7 mouse cellular contexts compared by ENCODE assay signal in the genomic region with DNA sequence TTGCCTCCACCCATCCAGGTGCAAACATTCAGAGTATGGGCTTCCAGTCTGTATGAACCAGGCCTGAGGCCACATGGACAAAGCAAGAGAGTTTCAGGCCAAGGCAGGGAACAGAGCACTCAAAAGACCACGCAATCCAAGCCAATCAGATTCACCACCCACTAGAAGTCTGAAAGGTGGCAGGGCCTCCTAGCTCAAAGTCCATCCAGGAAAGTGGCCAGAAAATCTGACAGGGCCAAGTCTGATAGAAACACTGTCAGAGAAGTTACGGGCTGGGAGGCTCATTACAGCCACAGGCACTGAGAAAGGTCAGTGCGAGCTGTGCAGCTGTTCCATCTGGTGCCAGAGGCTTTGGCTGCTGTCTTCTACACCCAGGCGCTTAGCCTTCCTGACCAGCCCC. TPM values are rescaled to one million over a fixed set of nuclear protein-coding genes. Genes with fewer than 3 reads are reported as not detected.
DNase-seq lines count a peak whose midpoint lies in the region; ATAC-seq lines count a peak whose summit lies in the region.

No protein-coding gene starts in this region.

- ATAC-seq in embryonic facial prominence, embryonic 14.5 days (ENCODE audit: low read depth), result 0 out of 2 replicates have a peak, but pooled peaks have one; percentile 0
- ATAC-seq in heart, embryonic 15.5 days (replicated peaks; ENCODE audit: insufficient number of reproducible peaks, insufficient read depth, low FRiP score, low read depth), result no peak
- peak; percentile 0; the same call in 1 of the 2 replicates for ATAC-seq in midbrain, embryonic 14.5 days (ENCODE audit: low FRiP score, low TSS enrichment)
- no peak for ATAC-seq in activated CD4-positive, CD25-positive, alpha-beta regulatory T cell, adult 4 months

- peak overlapping the region; percentile 76 for H3K4me2 ChIP-seq in embryonic facial prominence, embryonic 14.5 days (ENCODE audit: low read depth, low read length)
- peak overlapping the region; percentile 84 for H3K4me2 ChIP-seq in heart, embryonic 15.5 days
- H3K4me2 ChIP-seq in midbrain, embryonic 14.5 days (ENCODE audit: low read length), result peak overlapping the region; percentile 68

- no peaks in the 10 kb centered on the region for H3K36me3 ChIP-seq in embryonic facial prominence, embryonic 14.5 days (ENCODE audit: control insufficient read depth, insufficient read depth, low read length)
- no peaks in the 10 kb centered on the region for H3K36me3 ChIP-seq in heart, embryonic 15.5 days
- no peaks in the 10 kb centered on the region for H3K36me3 ChIP-seq in midbrain, embryonic 14.5 days (ENCODE audit: control insufficient read depth, insufficient read depth, low read length)

- H3K27me3 ChIP-seq in embryonic facial prominence, embryonic 14.5 days (replicated peaks; ENCODE audit: control insufficient read depth, insufficient read depth, low read length), result no peaks in the 10 kb centered on the region
- H3K27me3 ChIP-seq in heart, embryonic 15.5 days, result no peaks in the 10 kb centered on the region
- no peaks in the 10 kb centered on the region for H3K27me3 ChIP-seq in midbrain, embryonic 14.5 days (ENCODE audit: control insufficient read depth, insufficient read depth, low read length)

- peak overlapping the region; percentile 92 for H3K4me3 ChIP-seq in embryonic facial prominence, embryonic 14.5 days (ENCODE audit: low read depth, low read length)
- peak overlapping the region; percentile 98 for H3K4me3 ChIP-seq in heart, embryonic 15.5 days
- H3K4me3 ChIP-seq in midbrain, embryonic 14.5 days (replicated peaks; ENCODE audit: low read depth, low read length), result peak overlapping the region; percentile 91

- H3K9ac ChIP-seq in embryonic facial prominence, embryonic 14.5 days (ENCODE audit: low read depth, low read length), result peak overlapping the region; percentile 98
- H3K9ac ChIP-seq in heart, embryonic 15.5 days, result peak overlapping the region; percentile 99; the same call in 1 of the 2 replicates
- H3K9ac ChIP-seq in midbrain, embryonic 14.5 days (replicated peaks; ENCODE audit: low read length), result peak overlapping the region; percentile 48

- DNase-seq in spleen, postnatal 4 days (ENCODE audit: low spot score in 2 of 2), result peak; percentile 22 to 63
- DNase-seq in spleen, adult 18-20 months, result no peak
- peak; percentile 49 for DNase-seq in embryonic facial prominence, embryonic 14.5 days (ENCODE audit: low spot score)
- peak; percentile 67 for DNase-seq in kidney, postnatal 14 days
- DNase-seq in midbrain, embryonic 14.5 days, result no peak

- H3K9me3 ChIP-seq in embryonic facial prominence, embryonic 14.5 days (ENCODE audit: control insufficient read depth, low read length), result no peaks in the 10 kb centered on the region
- no peaks in the 10 kb centered on the region for H3K9me3 ChIP-seq in heart, embryonic 15.5 days (replicated peaks)
- H3K9me3 ChIP-seq in midbrain, embryonic 14.5 days (ENCODE audit: control insufficient read depth, low read length), result no peaks in the 10 kb centered on the region

- H3K27ac ChIP-seq in embryonic facial prominence, embryonic 14.5 days (replicated peaks; ENCODE audit: low read depth, low read length), result peak overlapping the region; percentile 99
- H3K27ac ChIP-seq in heart, embryonic 15.5 days, result peak overlapping the region; percentile 100
- H3K27ac ChIP-seq in midbrain, embryonic 14.5 days (replicated peaks; ENCODE audit: low read depth, low read length), result peak overlapping the region; percentile 100

- peaks cover 15% of the 10 kb centered on the region for H3K4me1 ChIP-seq in embryonic facial prominence, embryonic 14.5 days (ENCODE audit: control insufficient read depth, insufficient read depth, low read length)
- peaks cover 13% of the 10 kb centered on the region for H3K4me1 ChIP-seq in heart, embryonic 15.5 days (replicated peaks)
- peaks cover 9% of the 10 kb centered on the region for H3K4me1 ChIP-seq in midbrain, embryonic 14.5 days (ENCODE audit: control insufficient read depth, insufficient read depth, low read length)

- WGBS in embryonic facial prominence, embryonic 14.5 days, result 33% methylated on average over 4 of the region's 4 CpGs
- WGBS in heart, embryonic 15.5 days, result 35% methylated on average over 4 of the region's 4 CpGs
- WGBS in midbrain, embryonic 14.5 days, result 27% methylated on average over 4 of the region's 4 CpGs

RNA-seq across cellular contexts. Expression of a gene that starts 1.2 kb away (rescaled TPM):
- polyA plus RNA-seq in embryonic facial prominence, embryonic 14.5 days (2014; fragmentation: Nextera tagmentation; extraction: Ambion mirVana), result 12.6 and 13.9 TPM in 2 replicates
- polyA plus RNA-seq in heart, embryonic 15.5 days (2015; fragmentation: Nextera tagmentation; extraction: Ambion mirVana), result 6.2 and 7.8 TPM in 2 replicates
- 25.3 and 29.3 TPM in 2 replicates for polyA plus RNA-seq in midbrain, embryonic 14.5 days (2014; fragmentation: Nextera tagmentation; extraction: Ambion mirVana)
- 10 to 100 TPM; 15.6 to 21.0 TPM for polyA plus RNA-seq in activated CD4-positive, CD25-positive, alpha-beta regulatory T cell, adult 4 months (2017; shearing (Covaris generic))

RNA-seq across cellular contexts. Expression of a gene that starts 38.8 kb away (rescaled TPM):
- polyA plus RNA-seq in embryonic facial prominence, embryonic 14.5 days (2014; fragmentation: Nextera tagmentation; extraction: Ambion mirVana), result 22.1 and 24.6 TPM in 2 replicates
- polyA plus RNA-seq in heart, embryonic 15.5 days (2015; fragmentation: Nextera tagmentation; extraction: Ambion mirVana), result 12.6 and 14.8 TPM in 2 replicates
- 32.1 and 39.7 TPM in 2 replicates for polyA plus RNA-seq in midbrain, embryonic 14.5 days (2014; fragmentation: Nextera tagmentation; extraction: Ambion mirVana)
- 10 to 100 TPM in 1 of 2 experiments, 1 to 10 TPM in 1; 8.1 to 11.3 TPM for polyA plus RNA-seq in activated CD4-positive, CD25-positive, alpha-beta regulatory T cell, adult 4 months (2017; shearing (Covaris generic))

Comparison
In these comparisons a context has a peak if more than half of its experiments do, and no peak if none do; other contexts are left out.
1. DNase-seq: peak in spleen, postnatal 4 days (2 of 2), embryonic facial prominence, embryonic 14.5 days (single experiment) and kidney, postnatal 14 days (single experiment); none in spleen, adult 18-20 months (0 of 2) and midbrain, embryonic 14.5 days (single experiment).
2. ATAC-seq: peak in embryonic facial prominence, embryonic 14.5 days (single experiment) and midbrain, embryonic 14.5 days (single experiment); none in heart, embryonic 15.5 days (single experiment) and activated CD4-positive, CD25-positive, alpha-beta regulatory T cell, adult 4 months (single experiment).
3. H3K9ac ChIP-seq: peak in every context shown above with its lines; median percentile 99 in heart, embryonic 15.5 days; 98 in embryonic facial prominence, embryonic 14.5 days; 48 in midbrain, embryonic 14.5 days.
4. Peak in every context shown above with its lines, with median percentiles within 50 percentile points of each other: H3K27ac ChIP-seq, H3K4me2 ChIP-seq and H3K4me3 ChIP-seq.